Mouse (Mus musculus) heart, postnatal 10 days (tissue): Measurements from ENCODE around the gene 2010005H15Rik. TPM values are rescaled to one million over a fixed set of nuclear protein-coding genes. Genes with fewer than 3 reads are reported as not detected.
"Not testable (repeated sequence)": the region's sequence is repeated elsewhere in the genome, so short reads cannot be mapped to it uniquely, and the experiment has no call there.

ENCODE experiments used
- DNase-seq, 2 experiments: peaks; one replicate each; pipeline ENCODE4 v3.0.0; 2021
- intact Hi-C: fragments of 180-260 bp; cut with DNase I; formaldehyde crosslinking; loops from one replicate; pipeline ENCODE4 v1.15.1; 2025
- total RNA-seq, 2 experiments: library from RNA; stranded (reverse); gene quantifications; 2 replicates each; pipeline ENCODE4 v1.2.3; 2021

The 2010005H15Rik gene
- total RNA-seq, result not detected

DNA sequence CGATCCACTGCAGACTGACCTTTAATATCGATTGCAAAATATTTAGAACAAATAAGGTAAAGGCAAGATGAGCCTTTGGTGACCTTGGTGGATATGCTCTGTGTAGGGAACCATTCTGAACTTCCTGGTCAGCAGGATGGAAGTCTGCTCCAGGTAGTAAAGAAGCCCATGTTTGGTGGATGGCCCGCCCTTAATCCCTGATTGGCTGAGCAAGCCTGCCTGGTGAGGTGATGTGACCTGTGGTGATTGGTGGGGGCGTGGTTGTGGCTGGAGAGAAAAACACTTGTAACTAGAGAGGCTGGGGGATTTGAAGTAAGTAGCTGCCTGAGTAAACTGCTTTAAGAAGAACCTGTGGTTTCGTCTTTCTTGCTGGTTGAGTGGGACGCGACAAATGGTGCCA, at the start of gene 2010005H15Rik:
Gene 2010005H15Rik (plus strand): TSS at position 301 of the 400 bp plus-strand sequence.
- intact Hi-C loops, DNase-seq: not testable (repeated sequence)

DNA sequence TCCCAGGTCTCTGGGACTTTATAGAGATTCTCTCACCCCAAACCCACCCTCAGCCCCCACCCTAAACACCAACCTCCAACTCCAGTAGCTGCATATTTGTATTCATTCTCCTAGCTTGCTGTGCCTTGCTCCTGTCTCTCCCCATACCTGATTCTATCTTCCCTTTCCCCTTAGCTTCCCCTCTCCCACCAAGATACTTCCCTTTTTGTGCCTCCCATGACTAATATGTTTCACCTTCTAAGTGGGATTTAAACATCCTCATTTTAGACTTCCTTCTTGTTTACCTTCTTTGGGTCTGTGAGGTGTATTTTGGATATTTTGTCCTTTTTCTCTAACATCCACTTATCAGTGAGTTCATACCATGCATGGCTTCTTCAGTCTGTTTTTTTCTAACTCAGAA, 45.2 kb upstream of the 2010005H15Rik start:
- DNase-seq, result no peak
- intact Hi-C loops, result no loop called here

DNA sequence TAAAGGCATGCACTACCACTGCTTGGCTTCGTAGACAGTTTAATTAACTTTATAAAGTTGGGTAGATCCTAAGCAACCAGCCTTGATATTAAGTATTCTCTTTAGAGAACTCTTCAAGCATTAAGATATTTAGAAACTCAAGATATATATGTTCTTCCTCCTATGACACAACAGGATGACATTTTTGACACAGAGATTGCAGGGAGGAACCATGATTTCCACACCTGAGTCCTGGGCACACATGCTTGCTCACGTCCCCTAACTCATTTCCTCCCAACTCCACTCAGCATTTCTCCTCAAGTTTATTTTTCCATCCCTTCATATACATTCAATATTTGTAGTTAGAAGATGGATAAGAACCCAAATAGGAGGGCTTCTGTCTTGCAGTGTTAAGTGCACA, 41.4 kb upstream of the 2010005H15Rik start:
- intact Hi-C loops, result no loop called here
- no peak for DNase-seq

DNA sequence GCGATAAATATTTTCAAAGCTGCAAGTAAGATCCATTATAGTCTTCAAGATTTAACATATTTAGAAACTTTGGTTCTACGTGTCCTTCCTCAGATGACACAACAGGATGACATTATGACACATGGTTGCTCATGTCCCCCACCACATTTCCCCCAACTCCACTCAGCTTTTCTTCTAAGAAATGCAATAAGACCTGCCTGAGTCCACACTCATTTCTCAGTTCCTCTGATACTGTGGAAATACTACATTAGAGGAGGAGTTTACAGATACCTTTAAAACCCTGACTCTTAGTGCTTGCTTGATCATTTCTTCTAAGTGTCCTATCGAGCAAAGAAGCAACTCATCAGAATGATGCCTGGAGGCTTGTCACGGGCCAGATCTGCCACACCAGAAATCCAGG, 37.4 kb upstream of the 2010005H15Rik start, which contains the start of gene Gm5483:
Gene Gm5483 (plus strand): TSS at position 301 of the 400 bp plus-strand sequence.
- DNase-seq, intact Hi-C loops: not testable (repeated sequence)

DNA sequence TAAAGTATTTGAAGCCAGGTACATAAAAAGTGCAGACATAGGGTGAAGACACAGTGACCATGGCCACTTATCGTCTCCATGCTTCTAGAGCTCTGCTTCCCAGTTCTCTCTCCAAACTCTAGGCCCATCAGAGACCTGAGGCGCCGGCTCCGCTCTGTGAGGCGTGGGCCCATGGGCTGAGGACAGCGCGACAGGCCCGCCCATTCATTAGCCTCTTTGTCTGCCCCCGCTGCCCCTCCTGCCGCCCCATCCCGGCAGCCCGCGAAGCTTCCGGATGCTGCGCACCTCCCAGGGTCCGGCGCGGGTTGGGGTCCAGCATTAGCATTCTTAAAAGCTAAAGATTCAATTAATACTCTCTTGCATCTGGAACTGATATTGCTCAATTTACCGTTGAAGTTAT, 22.0 kb upstream of the 2010005H15Rik start:
- intact Hi-C loops, result no loop called here
- DNase-seq, result no peak

DNA sequence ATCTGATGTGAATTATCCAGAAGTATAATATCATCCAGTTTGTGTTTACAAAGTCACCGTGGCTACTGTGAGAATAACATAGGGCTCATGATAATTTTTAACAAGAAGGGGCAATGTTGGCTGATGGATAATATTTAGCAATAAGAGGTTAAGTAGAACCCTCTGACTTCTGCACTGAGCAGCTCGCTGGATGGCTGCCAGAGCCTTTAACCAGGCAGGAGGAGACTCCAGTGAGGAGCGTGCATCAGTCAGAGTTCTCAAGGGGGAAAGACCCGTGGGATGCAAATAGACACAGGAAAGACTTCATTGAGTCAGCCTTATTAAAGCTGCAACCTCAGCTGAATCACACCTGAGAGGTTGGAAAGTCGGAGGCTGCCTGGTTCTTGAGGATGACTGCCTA, 17.4 kb upstream of the 2010005H15Rik start:
- intact Hi-C loops, result no loop called here
- no peak for DNase-seq

DNA sequence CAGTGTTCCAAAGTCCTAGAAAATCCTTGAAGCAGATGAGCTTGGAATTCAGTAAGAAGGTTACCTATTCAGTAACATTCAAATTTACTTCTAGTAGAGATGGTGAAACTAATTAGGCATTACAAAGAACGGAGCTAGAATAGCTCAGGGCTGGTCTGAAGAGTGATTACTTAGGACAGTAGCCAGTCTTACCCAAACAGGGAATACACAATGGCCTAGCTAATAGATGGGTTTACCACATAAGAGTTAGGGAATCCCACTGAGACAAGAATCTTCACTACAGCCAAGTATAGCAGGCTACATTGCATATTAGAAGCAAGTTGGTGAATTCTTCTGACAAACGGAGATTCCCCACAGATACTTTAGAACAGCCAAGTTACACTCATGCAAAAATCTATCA, 15.6 kb upstream of the 2010005H15Rik start:
- intact Hi-C loops, DNase-seq: not testable (repeated sequence)

DNA sequence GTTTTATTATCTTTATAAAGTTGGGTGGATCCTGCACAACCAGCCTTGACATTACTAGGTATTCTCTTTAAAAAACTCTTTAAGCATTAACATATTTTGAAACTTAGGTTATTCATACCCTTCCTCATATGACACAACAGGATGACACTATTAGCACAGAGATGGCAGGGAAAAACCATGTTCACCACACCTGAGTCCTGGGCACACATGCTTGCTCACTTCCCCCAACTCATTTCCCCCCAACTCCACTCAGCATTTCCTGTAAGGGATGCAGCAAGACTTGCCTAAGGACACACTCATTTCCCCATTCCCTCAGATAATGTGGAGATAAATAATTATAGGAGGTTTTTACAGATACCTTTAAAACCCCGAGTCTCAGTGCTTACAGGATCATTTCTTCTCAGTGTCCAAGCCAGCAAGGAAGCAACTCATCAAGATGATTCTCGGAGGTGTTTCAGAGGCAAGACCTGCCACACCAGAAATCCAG, 11.3 kb upstream of the 2010005H15Rik start, which contains the start of gene Gm5416:
Gene Gm5416 (plus strand): TSS at position 437 of the 487 bp plus-strand sequence.
- no peak for DNase-seq

DNA sequence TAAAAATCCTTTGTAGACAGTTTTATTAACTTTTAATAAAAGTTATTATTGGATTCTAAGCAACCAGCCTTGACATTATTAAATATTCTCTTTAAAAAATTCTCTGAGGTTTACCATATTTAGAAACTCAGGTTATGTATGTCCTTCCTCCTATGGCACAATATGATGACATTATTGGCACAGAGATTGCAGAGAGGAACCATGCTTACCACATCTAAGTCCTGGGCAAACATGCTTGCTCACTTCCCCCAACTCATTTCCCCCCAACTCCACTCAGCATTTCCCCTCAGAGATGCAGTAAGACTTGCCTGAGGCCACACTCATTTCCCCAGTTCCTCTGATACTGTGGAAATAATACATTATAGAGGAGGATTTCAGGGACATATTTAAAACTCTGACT, 39.3 kb downstream of the 2010005H15Rik start:
- intact Hi-C loops, DNase-seq: not testable (repeated sequence)

More for the DNA sequence above, 11.3 kb upstream of the 2010005H15Rik start, which contains the start of gene Gm5416:
- intact Hi-C loops, result no loop called here

DNA sequence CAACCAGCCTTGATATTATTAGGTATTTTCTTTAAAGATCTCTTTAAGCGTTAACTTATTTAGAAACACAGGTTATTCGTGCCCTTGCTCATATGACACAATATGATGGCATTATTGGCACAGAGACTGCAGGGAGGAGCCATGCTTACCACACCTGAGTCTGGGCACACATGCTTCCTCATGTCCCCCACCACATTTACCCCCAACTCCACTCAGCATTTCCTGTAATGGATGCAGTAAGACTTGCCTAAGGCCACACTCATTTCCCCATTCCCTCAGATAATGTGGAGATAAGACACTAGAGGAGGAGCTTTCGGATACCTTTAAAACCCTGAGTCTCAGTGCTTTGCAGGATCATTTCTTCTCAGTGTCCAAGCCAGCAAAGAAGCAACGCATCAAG, 55.5 kb downstream of the 2010005H15Rik start, which contains the start of gene Stfa1:
Gene Stfa1 (plus strand): TSS at position 156 of the 400 bp plus-strand sequence.
- DNase-seq, intact Hi-C loops: not testable (repeated sequence)

DNA sequence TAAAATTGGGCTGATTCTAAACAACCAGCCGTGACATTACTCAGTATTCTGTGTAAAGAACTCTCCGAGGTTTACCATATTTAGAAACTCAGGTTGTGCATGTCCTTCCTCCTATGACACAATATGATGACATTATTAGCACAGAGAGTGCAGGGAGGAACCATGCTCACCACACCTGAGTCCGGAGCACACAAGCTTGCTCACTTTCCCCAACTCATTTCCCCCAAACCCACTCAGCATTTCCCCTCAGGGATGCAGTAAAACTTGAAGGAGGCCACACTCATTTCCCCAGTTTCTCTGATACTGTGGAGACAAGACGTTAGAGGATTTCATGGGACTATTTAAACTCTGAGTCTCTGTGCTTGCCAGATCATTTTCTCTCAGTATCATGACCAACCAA, 67.9 kb downstream of the 2010005H15Rik start:
- no peak for DNase-seq
- intact Hi-C loops, result no loop called here

Other genes with a start within 250 kb of the 2010005H15Rik start
- gene Kpna1, start 242.7 kb upstream of the 2010005H15Rik start, total RNA-seq, result 100 to 1,000 TPM in 1 of 2 experiments, 10 to 100 TPM in 1; 96.9 to 104 TPM
- gene Wdr5b, start 180.3 kb upstream of the 2010005H15Rik start, total RNA-seq, result 1 to 10 TPM; 4.4 to 5.6 TPM
- gene Fam162a, start 149.9 kb upstream of the 2010005H15Rik start, total RNA-seq, result 100 to 1,000 TPM; 205 to 214 TPM
- gene Ccdc58, start 149.8 kb upstream of the 2010005H15Rik start, total RNA-seq, result 10 to 100 TPM; 41.8 to 42.6 TPM
- not detected for gene Csta1, start 90.2 kb upstream of the 2010005H15Rik start, total RNA-seq
- gene Stfa2l1, start 64.7 kb upstream of the 2010005H15Rik start, total RNA-seq, result 1 to 10 TPM; 1.5 TPM
- gene Gm5483, start 37.3 kb upstream of the 2010005H15Rik start, total RNA-seq, result 1 to 10 TPM; 1.3 to 1.6 TPM
- gene Gm5416, start 11.1 kb upstream of the 2010005H15Rik start, total RNA-seq, result not detected
- gene Stfa1, start 55.5 kb downstream of the 2010005H15Rik start, total RNA-seq, result 1 to 10 TPM; 1.3 to 2.9 TPM
- not detected for gene BC117090, start 112.9 kb downstream of the 2010005H15Rik start, total RNA-seq
- 1 to 10 TPM in 1 of 2 experiments, not detected in 1; 1.7 TPM for gene BC100530, start 146.3 kb downstream of the 2010005H15Rik start, total RNA-seq
- under 1 TPM in 1 of 2 experiments, not detected in 1; 0.84 TPM for gene Stfa2, start 187.0 kb downstream of the 2010005H15Rik start, total RNA-seq
- 1 to 10 TPM in 1 of 2 experiments, not detected in 1; 1.0 TPM for gene Stfa3, start 233.9 kb downstream of the 2010005H15Rik start, total RNA-seq